Mouse (Mus musculus): ENCODE measurements around the gene Tspan10. TPM values are rescaled to one million over a fixed set of nuclear protein-coding genes. Genes with fewer than 3 reads are reported as not detected.
"Not testable (repeated sequence)": the region's sequence is repeated elsewhere in the genome, so short reads cannot be mapped to it uniquely, and the experiment has no call there.

The Tspan10 gene
- polyA plus RNA-seq (2012; ENCODE audit: insufficient read depth, low replicate concordance), result not detected in 2 replicates

DNA sequence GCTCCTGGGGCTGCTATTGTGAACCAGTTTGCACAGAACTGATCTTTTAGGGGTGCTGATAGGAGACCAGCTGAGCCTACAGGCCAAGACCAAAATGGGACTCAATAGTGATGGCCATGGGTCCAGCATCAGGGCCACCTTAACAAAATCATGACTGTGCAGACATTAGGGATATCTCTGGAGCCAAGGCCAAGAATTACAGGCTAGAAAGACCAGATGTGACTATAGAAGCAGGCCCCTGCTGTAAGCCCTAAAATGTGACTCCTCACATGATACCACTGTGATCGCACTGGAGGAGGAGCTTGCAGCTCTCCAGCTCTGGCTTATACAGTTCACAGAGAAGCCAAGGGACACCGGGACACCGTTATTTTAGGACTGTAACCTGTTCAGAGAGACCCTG is at the start of gene Tspan10:
Tspan10 (plus strand) TSS at position 301 of the 400 bp plus-strand sequence.
- H3K36me3 ChIP-seq (replicated peaks; ENCODE audit: low read length), result no peaks in the 10 kb centered on the region
- H3K4me3 ChIP-seq (replicated peaks), result no peak within 1 kb of the TSS
- TF ChIP-seq FLI1 (IDR thresholded peaks at IDR 0.05; ENCODE audit: low read length), result no peak
- no peak for TF ChIP-seq GATA1 (IDR thresholded peaks at IDR 0.05; ENCODE audit: borderline replicate concordance, low read length)
- peaks cover 27% of the 10 kb centered on the region for H3K4me1 ChIP-seq
- H3K27me3 ChIP-seq (replicated peaks), result peaks cover 9% of the 10 kb centered on the region
- H3K9me3 ChIP-seq, result no peaks in the 10 kb centered on the region

GRCm38 (mm10) chr11:120395661-120396060 is 46.8 kb upstream of the Tspan10 start:
- Histone ChIP-seq H3K9me3 (no peaks in the 10 kb centered on the region), H3K4me1 (peaks cover 42% of the 10 kb centered on the region), H3K27me3 (replicated peaks) (no peaks in the 10 kb centered on the region), H3K36me3 (replicated peaks; ENCODE audit: low read length) (peaks cover 92% of the 10 kb centered on the region), H3K4me3 (replicated peaks) (no peak overlapping the region)
- TF ChIP-seq GATA1 (IDR thresholded peaks at IDR 0.05; ENCODE audit: borderline replicate concordance, low read length) (no peak), FLI1 (IDR thresholded peaks at IDR 0.05; ENCODE audit: low read length) (no peak)

DNA sequence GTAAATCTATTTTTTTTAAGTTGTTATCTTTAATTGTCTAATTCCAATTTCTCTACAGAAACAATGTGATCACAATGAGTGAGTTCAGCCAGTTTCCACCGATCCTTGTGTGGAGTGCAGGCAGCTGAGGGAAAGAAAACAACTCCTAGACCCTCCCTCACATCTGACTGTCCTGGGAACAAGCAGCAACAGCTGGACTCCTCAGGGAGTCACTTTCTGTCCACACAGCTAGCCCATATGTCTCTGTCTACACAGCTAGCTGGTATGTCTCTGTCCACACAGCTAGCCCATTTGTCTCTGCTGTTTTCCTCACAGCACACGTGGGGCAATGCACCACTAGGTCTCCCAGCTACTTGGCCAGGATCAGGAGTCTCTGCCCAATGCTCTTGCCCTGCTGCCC is 44.8 kb upstream of the Tspan10 start:
- H3K4me1 ChIP-seq, result peaks cover 39% of the 10 kb centered on the region
- no peak for TF ChIP-seq GATA1 (IDR thresholded peaks at IDR 0.05; ENCODE audit: borderline replicate concordance, low read length)
- TF ChIP-seq FLI1 (IDR thresholded peaks at IDR 0.05; ENCODE audit: low read length), result no peak

GRCm38 (mm10) chr11:120399319-120399718 is 43.1 kb upstream of the Tspan10 start:
- no peak overlapping the region for H3K4me3 ChIP-seq (replicated peaks)
- H3K4me1 ChIP-seq, result peaks cover 37% of the 10 kb centered on the region
- peaks cover 97% of the 10 kb centered on the region for H3K36me3 ChIP-seq (replicated peaks; ENCODE audit: low read length)
- TF ChIP-seq GATA1 (IDR thresholded peaks at IDR 0.05; ENCODE audit: borderline replicate concordance, low read length), result no peak
- TF ChIP-seq FLI1 (IDR thresholded peaks at IDR 0.05; ENCODE audit: low read length), result no peak
- H3K9me3 ChIP-seq, result no peaks in the 10 kb centered on the region
- no peaks in the 10 kb centered on the region for H3K27me3 ChIP-seq (replicated peaks)

More for the DNA sequence above, 44.8 kb upstream of the Tspan10 start:
- Histone ChIP-seq H3K27me3 (replicated peaks) (no peaks in the 10 kb centered on the region), H3K4me3 (replicated peaks) (no peak overlapping the region), H3K9me3 (no peaks in the 10 kb centered on the region), H3K36me3 (replicated peaks; ENCODE audit: low read length) (peaks cover 97% of the 10 kb centered on the region)

GRCm38 (mm10) chr11:120404814-120405213 is 37.6 kb upstream of the Tspan10 start:
- peaks cover 99% of the 10 kb centered on the region for H3K36me3 ChIP-seq (replicated peaks; ENCODE audit: low read length)
- no peaks in the 10 kb centered on the region for H3K9me3 ChIP-seq
- TF ChIP-seq GATA1 (IDR thresholded peaks at IDR 0.05; ENCODE audit: borderline replicate concordance, low read length), result no peak
- no peak for TF ChIP-seq FLI1 (IDR thresholded peaks at IDR 0.05; ENCODE audit: low read length)
- H3K4me3 ChIP-seq (replicated peaks), result no peak overlapping the region
- H3K4me1 ChIP-seq, result peaks cover 54% of the 10 kb centered on the region
- no peaks in the 10 kb centered on the region for H3K27me3 ChIP-seq (replicated peaks)

DNA sequence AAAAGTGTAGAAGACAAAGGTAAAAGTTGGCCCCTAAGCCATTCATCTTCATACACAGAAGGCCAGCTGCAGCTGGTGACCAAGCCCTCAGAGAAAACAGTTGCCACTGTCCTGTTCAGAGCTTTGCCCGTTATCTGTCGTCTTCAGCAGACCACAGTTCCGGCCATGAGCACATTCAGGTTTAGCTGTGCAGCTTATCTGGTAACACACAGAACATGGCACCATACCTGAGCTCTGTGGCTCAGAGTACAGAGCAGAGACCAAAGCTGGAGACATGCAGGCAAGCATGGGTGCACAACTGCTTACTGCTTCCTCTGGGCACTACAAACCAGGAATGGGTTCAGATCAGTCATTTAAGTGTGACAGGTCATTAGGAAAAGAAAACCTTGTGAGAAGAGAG is 36.6 kb upstream of the Tspan10 start:
- H3K9me3 ChIP-seq, result no peaks in the 10 kb centered on the region
- H3K27me3 ChIP-seq (replicated peaks), result no peaks in the 10 kb centered on the region
- peaks cover 99% of the 10 kb centered on the region for H3K36me3 ChIP-seq (replicated peaks; ENCODE audit: low read length)
- H3K4me3 ChIP-seq (replicated peaks), result peak overlapping the region; percentile 0
- peaks cover 46% of the 10 kb centered on the region for H3K4me1 ChIP-seq
- TF ChIP-seq FLI1 (IDR thresholded peaks at IDR 0.05; ENCODE audit: low read length), result 0 out of 2 replicates have a peak, but pooled peaks have one; percentile 18
- peak; percentile 66; the same call in 1 of the 3 replicates for TF ChIP-seq GATA1 (IDR thresholded peaks at IDR 0.05; ENCODE audit: borderline replicate concordance, low read length)

- Histone ChIP-seq H3K9me3 (no peaks in the 10 kb centered on the region), H3K27me3 (replicated peaks) (no peaks in the 10 kb centered on the region), H3K4me3 (replicated peaks) (no peak overlapping the region), H3K4me1 (peaks cover 46% of the 10 kb centered on the region), H3K36me3 (replicated peaks; ENCODE audit: low read length) (peaks cover 99% of the 10 kb centered on the region)
- TF ChIP-seq FLI1 (IDR thresholded peaks at IDR 0.05; ENCODE audit: low read length), result no peak
- TF ChIP-seq GATA1 (IDR thresholded peaks at IDR 0.05; ENCODE audit: borderline replicate concordance, low read length), result no peak
These were observed 36.0 kb upstream of the Tspan10 start for GRCm38 (mm10) chr11:120406445-120406844.

DNA sequence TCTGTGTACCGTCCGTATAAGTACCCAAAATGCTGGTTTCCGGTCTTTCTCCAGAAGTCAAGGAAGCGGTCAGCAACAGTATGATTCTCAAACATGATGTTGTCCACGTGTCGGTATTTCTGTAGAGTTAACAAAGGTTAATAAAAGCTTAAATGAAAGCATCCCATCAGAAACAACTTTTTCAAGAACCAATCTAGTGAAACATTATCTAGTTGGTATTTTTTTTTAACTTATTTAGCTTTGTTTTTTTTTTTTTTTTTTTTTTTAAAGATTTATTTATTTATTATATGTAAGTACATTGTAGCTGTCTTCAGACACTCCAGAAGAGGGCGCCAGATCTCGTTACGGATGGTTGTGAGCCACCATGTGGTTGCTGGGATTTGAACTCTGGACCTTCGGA is 28.8 kb upstream of the Tspan10 start:
- not testable (repeated sequence) for H3K4me3 ChIP-seq (replicated peaks); H3K9me3 ChIP-seq; H3K4me1 ChIP-seq; H3K27me3 ChIP-seq (replicated peaks)
- peaks cover 96% of the 10 kb centered on the region for H3K36me3 ChIP-seq (replicated peaks; ENCODE audit: low read length)

- H3K36me3 ChIP-seq (replicated peaks; ENCODE audit: low read length), result peaks cover 95% of the 10 kb centered on the region
- no peaks in the 10 kb centered on the region for H3K9me3 ChIP-seq
- H3K27me3 ChIP-seq (replicated peaks), result no peaks in the 10 kb centered on the region
- no peak overlapping the region for H3K4me3 ChIP-seq (replicated peaks)
- peaks cover 19% of the 10 kb centered on the region for H3K4me1 ChIP-seq
- TF ChIP-seq GATA1 (IDR thresholded peaks at IDR 0.05; ENCODE audit: borderline replicate concordance, low read length) (no peak), FLI1 (IDR thresholded peaks at IDR 0.05; ENCODE audit: low read length) (no peak)
These were observed 24.6 kb upstream of the Tspan10 start for GRCm38 (mm10) chr11:120417852-120418251.

DNA sequence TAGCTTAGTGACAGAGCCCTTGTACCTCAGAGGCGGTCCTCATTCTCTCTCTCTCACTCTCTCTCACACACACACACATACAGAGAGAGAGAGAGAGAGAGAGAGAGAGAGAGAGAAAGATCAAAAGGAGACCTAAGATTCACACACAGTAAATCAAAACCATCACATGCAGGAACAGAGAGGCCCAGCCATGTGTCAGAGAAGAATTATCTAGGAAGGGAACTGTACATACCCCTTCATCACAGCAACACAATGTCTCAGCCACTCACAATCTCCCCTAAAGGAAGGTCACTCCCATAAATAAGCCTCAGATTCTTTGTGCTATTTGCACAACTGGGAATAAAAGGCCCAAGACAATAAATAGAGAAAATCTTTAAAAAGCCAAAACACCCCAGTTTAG is 23.9 kb upstream of the Tspan10 start:
- no peaks in the 10 kb centered on the region for H3K27me3 ChIP-seq (replicated peaks)
- peaks cover 95% of the 10 kb centered on the region for H3K36me3 ChIP-seq (replicated peaks; ENCODE audit: low read length)
- H3K4me1 ChIP-seq, result peaks cover 27% of the 10 kb centered on the region
- TF ChIP-seq FLI1 (IDR thresholded peaks at IDR 0.05; ENCODE audit: low read length) (no peak), GATA1 (IDR thresholded peaks at IDR 0.05; ENCODE audit: borderline replicate concordance, low read length) (no peak)
- H3K9me3 ChIP-seq, result no peaks in the 10 kb centered on the region
- H3K4me3 ChIP-seq (replicated peaks), result no peak overlapping the region

Data from megakaryocyte, embryonic 14.5 days (primary cell).